Mouse (Mus musculus) midbrain, embryonic 14.5 days (tissue): ENCODE data around the gene Atpaf2. TPM values are rescaled to one million over a fixed set of nuclear protein-coding genes. Genes with fewer than 3 reads are reported as not detected.

ENCODE experiments used
- ATAC-seq: fragments of 200-750 bp; cut with Nextera tagmentation; 2 replicates; pipeline ENCODE4 v1.8.0; 2017; ENCODE audit warnings: moderate number of reproducible peaks, moderate library complexity; ENCODE audit not compliant: low FRiP score, low TSS enrichment
- DNase-seq: peaks from one replicate; pipeline ENCODE4 v3.0.0-alpha.2; 2015
- H3K27ac ChIP-seq: fragments of 300-500 bp; sonication (generic); replicated peaks from 2 replicates; pipeline ENCODE4 v1.5.1; 2014; ENCODE audit warnings: mild to moderate bottlenecking, low read depth, low read length, moderate library complexity
- H3K27me3 ChIP-seq: fragments of 300-500 bp; sonication (generic); 2 replicates; pipeline ENCODE4 v1.6.1; 2014; ENCODE audit warnings: low read length, control low read depth, mixed read lengths; ENCODE audit not compliant: control insufficient read depth, insufficient read depth
- H3K36me3 ChIP-seq: fragments of 300-500 bp; sonication (generic); 2 replicates; pipeline ENCODE4 v1.6.1; 2014; ENCODE audit warnings: low read length, control low read depth; ENCODE audit not compliant: control insufficient read depth, insufficient read depth
- H3K4me1 ChIP-seq: fragments of 300-500 bp; sonication (generic); 2 replicates; pipeline ENCODE4 v1.6.1; 2014; ENCODE audit warnings: mild to moderate bottlenecking, antibody characterized with exemption, low read length, control low read depth; ENCODE audit not compliant: control insufficient read depth, insufficient read depth
- H3K4me2 ChIP-seq: fragments of 300-500 bp; sonication (generic); 2 replicates; pipeline ENCODE4 v1.6.1; 2014; ENCODE audit warnings: mild to moderate bottlenecking, low read length, moderate library complexity
- H3K4me3 ChIP-seq: fragments of 300-500 bp; sonication (generic); replicated peaks from 2 replicates; pipeline ENCODE4 v1.5.1; 2014; ENCODE audit warnings: low read depth, low read length
- H3K9ac ChIP-seq: fragments of 300-500 bp; sonication (generic); replicated peaks from 2 replicates; pipeline ENCODE4 v1.6.1; 2014; ENCODE audit warnings: mild to moderate bottlenecking, low read length, moderate library complexity
- H3K9me3 ChIP-seq: fragments of 300-500 bp; sonication (generic); 2 replicates; pipeline ENCODE4 v1.6.1; 2016; ENCODE audit warnings: low read length, control low read depth, mixed read lengths; ENCODE audit not compliant: control insufficient read depth
- WGBS: fragments of 180-500 bp; shearing (Covaris S2); extraction: QIAGEN DNeasy Blood & Tissue Kit; methylation state at CpG from one replicate; pipeline ENCODE4 v1.1.7; 2014; 5-methylcytosine and 5-hydroxymethylcytosine counted together
- polyA plus RNA-seq: library from polyadenylated mRNA; unstranded; fragments of >200 nt; fragmentation: Nextera tagmentation; extraction: Ambion mirVana; gene quantifications from 2 replicates; pipeline ENCODE4 v1.2.1, GENCODE M21; 2014

The Atpaf2 gene
- polyA plus RNA-seq, 1 experiment from 2014 or later = 42.5 TPM

- Histone ChIP-seq H3K27me3 (no peaks in the 10 kb centered on the region), H3K4me2 (peak overlapping the region; percentile 76), H3K4me3 (peak overlapping the region; percentile 77), H3K27ac (no peak overlapping the region), H3K9me3 (no peaks in the 10 kb centered on the region), H3K36me3 (no peaks in the 10 kb centered on the region), H3K9ac (no peak overlapping the region), H3K4me1 (peaks cover 10% of the 10 kb centered on the region)
- DNase-seq = peak; percentile 34
- ATAC-seq = no peak
- 64% methylated on average over 2 of the region's 2 CpGs for WGBS
Measured at GRCm38 (mm10) chr11:60351388-60351787, 66.9 kb downstream of the Atpaf2 start.

Other genes starting within 250 kb of the Atpaf2 start
- 34.5 and 35.2 TPM in 2 replicates for gene Srebf1, start 195.9 kb downstream of the Atpaf2 start, polyA plus RNA-seq
- 48.5 and 50.9 TPM in 2 replicates for gene Tom1l2, start 65.6 kb downstream of the Atpaf2 start, polyA plus RNA-seq
- gene Drc3, start 65.1 kb downstream of the Atpaf2 start, polyA plus RNA-seq = 5.3 and 6.1 TPM in 2 replicates
- gene Gid4, start 1.3 kb downstream of the Atpaf2 start, polyA plus RNA-seq = 17.0 and 26.3 TPM in 2 replicates
- 92.2 and 93.0 TPM in 2 replicates for gene Drg2, start 36.1 kb upstream of the Atpaf2 start, polyA plus RNA-seq
- gene Myo15, start 50.9 kb upstream of the Atpaf2 start, polyA plus RNA-seq = not detected in 2 replicates
- gene Alkbh5, start 117.9 kb upstream of the Atpaf2 start, polyA plus RNA-seq = 21.4 and 24.0 TPM in 2 replicates